Mouse (Mus musculus) layer of hippocampus, adult 11-12 months (tissue): ENCODE measurements at regions not wholly inside any gene's neighbourhood (a gene's known extent, or its start where the extent isn't known, plus 50 kb on each side); places are given as distances from the start of the nearest gene placed in this dataset.

Source experiments
- DNase-seq: peaks from one replicate; pipeline ENCODE4 v3.0.0; 2022; ENCODE audit warnings: low spot score

- DNase-seq = peak; percentile 43
Measured at GRCm38 (mm10) chr13:97705926-97706325, 54.5 kb downstream of the Gm10260 start.

DNA sequence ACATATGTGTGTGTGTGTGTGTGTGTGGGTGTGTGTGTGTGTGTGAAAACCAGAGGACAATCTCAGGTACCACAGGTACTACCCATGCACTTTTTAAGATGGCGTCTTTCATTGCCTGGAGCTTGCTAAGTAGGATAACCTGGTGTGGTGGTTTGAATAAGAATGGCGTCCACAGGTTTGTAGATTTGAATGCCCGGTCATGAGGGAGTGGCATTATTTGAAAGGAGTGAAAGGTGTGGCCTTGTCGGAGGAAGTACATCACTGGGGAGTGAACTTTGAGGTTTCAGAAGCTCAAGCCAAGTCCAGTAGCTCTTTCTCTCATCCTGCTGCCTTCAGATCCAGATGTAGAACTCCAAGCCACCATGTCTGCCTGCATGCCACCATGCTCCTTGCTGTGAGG, 55.9 kb downstream of the Gm10260 start:
- no peak for DNase-seq

- no peak for DNase-seq
Measured at GRCm38 (mm10) chr13:97698967-97699366, 61.5 kb downstream of the Gm10260 start.

DNA sequence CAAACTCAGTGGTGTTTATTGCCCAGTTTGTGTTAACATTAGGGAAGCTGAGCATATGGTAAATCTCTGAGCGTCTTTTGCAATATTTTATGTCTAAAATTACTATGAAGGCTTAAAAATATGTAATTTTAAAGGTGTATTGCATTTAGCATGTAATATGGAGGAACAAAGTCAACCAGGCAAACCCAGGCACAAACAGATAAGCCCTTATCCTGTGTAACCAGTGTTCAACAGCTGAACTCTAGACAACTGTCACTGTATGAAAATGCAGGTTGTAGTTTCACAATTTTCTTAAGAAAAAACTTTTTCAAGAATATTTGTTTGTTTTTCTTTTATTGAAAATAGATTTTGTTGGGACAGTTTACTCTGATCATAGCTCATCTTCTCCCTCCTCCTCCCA, 62.1 kb downstream of the Gm10260 start:
- DNase-seq = no peak

- DNase-seq = no peak
Measured at GRCm38 (mm10) chr13:97697262-97697661, 63.2 kb downstream of the Gm10260 start.

- no peak for DNase-seq
Measured at GRCm38 (mm10) chr13:97695022-97695421, 65.4 kb downstream of the Gm10260 start.

GRCm38 (mm10) chr13:97694356-97694990, 66.0 kb downstream of the Gm10260 start:
- DNase-seq = no peak

DNA sequence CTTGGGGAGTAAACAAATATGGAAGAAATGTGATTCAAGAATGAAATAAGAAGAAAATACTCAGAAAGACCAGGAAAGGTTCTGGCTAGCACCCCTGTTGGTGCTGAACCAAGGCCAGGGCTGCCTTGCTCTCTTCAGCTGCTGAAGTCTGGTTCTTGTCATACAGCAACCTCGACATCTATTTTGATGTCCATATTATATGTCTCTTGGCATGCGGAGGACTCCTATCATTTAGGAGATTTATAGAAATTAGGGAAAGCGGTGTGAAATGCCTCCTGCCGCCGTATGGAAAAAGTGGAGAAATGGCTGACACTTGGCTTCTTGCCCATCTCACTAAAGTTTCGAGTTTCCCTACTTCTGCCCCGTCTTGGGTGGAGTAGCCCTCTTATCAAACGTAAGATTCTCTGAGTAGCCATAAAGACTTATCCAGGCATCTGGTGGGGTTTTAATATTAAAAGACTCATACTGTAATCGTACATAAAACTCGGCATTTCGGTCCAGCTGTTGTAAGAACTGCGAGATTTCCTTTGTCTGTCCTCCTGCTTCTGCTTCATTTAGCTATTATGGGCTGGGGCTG, 72.0 kb downstream of the Gm10260 start:
- DNase-seq = no peak

- DNase-seq = no peak
Measured at GRCm38 (mm10) chr13:97683836-97684235, 76.6 kb downstream of the Gm10260 start.

DNA sequence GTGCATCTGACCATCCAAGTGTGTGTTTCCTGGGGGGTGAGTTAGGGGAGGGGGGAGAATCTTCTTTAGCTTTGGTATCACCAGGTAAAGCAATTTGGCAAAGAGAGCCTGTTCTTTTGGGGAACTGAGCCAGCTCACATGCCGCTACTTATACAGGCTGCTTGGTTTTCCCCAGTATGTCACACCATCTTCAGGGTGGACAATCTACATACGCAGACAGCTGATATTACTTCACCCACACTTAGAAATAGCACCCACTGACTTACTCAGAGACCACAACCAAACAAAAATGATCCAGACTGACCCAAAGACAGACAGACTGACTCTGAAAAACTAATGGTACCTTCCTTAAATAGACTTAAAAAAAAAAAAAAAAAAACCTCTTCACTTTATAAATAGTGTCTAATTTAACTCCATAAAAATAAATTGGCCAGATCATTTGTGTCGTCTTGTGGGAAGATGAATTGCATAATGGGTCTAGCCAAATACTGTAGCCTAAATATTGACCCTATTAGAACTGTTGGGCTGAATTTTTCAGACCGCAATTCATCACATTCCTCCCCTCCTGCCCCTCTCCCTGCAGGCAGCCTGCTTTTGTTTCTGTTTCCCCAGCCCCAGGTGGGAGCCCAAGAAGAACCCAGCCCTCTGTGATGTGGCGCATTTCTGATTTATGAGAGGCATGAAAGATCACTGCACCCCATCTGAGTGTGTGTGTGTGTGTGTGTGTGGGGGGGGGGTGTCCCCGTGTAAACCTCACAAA, 79.0 kb downstream of the Gm10260 start:
- no peak for DNase-seq

DNA sequence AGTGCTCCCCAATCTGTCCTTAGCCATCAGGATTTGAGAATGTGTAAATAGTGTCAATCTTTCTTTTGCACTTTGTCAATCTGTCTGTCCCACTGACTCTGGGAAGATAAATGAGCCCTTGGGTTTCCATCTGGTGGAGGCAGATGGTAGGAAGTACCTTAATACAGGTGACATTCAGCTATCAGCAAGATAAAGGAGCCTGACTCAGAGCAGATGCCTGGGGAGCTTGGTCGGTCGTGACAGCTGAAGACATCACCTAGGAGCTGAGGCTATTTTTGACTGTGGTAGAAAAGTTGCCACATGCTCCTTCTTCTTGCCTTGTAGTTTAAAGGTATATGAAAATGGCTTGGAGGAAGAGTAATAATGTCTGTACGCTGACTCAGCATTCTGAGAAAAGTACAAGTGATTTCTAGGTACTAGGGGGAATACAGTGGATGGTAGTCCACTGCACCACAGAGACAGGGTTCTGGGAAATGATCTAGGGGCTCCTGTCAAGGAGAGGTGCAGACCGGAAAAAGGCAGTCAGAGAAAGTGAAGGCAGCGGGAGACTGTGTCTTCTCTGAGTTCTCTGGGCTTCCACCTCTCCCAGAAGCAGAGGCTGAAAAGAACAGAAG, 80.0 kb downstream of the Gm10260 start:
- DNase-seq = no peak

DNA sequence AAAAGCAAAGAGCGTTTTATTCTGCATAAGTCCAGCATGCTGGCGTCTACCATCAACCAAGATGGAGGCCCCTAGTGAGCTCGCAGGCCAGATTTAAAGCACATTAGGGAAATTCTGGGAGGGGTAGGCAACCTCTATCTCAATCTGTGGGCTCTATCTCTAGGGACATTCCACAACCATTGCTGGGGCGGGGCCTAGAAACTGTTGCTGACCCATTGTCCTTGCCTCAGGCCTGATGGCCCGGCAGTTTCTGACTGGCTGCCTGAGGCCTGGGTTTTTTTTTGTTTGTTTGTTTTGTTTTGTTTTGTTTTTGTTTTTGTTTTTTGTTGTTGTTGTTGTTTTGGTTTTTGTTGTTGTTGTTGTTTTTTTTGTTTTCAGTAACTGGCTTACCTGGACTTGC, 81.4 kb downstream of the Gm10260 start:
- DNase-seq = no peak

DNA sequence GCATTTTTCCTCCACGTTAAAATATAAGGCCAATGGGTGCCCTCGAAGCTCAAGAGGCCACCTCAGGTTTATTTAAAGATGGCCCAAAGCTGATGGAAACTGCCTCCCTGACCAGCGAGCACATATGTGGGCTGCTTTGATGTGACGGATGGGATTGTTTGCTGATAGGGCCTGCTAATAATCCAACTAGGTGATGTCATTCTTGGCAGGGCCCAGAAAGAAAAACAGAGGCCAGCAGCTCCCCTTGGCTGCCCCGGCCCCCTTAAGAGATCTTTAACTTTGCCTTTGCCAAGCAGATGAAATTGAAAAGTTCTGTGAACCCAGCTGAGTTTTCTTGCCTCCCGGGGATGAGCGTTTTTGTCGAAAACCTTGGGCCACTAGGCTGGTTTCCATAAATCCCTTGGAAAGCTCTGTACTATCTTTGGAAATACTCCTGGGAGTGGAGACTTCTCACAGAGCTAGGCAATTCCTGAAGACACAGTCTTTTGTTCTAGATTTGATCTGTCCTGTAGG, 83.8 kb downstream of the Gm10260 start:
- no peak for DNase-seq

DNA sequence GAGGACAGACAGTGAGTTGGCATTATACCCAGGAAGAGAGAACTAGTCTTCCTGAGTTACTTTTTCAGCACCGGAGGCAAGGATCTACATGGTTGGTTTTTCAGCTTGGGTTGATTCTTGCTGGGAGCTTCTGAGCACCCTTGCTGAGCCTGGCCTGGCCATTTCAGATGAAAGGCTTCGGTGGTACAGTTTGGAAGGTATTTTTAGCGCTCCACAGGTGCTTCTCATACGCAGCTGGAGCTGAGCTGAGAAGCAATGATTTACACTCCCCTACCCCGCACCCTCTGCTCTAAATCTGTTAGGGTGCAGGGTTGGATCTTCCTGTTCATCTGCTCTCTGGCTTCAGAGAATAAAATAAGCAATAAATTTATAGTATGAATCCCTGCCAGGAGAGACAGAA, 87.3 kb downstream of the Gm10260 start:
- DNase-seq = no peak

- no peak for DNase-seq
Measured at GRCm38 (mm10) chr13:97672038-97672675, 88.3 kb downstream of the Gm10260 start.

DNA sequence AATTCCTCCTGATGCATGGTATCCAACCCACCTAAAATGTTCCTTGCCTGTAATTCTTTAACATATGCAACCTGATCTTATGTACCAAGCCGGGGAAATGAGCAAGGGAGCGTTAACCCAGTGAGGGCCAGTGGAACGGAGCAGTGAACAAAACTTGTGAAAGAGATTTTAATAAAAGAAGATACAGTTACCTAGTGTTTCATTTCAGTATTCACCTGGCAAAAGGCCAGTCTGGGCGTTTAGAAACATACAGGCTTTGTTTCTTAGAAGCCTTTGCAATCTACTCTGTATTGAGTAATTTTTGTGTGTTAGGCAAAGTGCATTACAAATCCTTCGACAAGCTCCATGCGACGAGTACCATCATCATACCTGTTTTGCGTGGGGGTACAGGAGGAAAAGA, 91.1 kb downstream of the Gm10260 start:
- DNase-seq = no peak

DNA sequence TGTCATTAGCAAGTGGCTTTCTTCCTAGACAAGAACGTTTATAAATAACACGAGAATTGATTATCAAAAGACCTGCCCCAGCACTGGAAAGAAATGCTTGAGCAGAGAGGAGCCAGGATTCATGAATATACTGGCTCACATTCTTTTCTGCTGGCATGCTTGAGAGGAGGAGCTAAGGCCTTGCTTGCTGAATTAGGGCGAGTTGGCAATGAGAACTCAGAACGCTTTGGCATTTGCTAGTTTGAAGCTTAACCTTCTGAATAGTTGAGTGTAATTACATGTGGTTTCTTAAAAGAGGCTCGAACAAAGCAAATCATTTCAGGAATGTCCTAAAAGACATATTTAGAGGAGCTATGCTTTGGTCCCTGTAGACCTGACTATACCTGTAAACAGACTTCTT, 91.5 kb downstream of the Gm10260 start:
- DNase-seq = no peak

DNA sequence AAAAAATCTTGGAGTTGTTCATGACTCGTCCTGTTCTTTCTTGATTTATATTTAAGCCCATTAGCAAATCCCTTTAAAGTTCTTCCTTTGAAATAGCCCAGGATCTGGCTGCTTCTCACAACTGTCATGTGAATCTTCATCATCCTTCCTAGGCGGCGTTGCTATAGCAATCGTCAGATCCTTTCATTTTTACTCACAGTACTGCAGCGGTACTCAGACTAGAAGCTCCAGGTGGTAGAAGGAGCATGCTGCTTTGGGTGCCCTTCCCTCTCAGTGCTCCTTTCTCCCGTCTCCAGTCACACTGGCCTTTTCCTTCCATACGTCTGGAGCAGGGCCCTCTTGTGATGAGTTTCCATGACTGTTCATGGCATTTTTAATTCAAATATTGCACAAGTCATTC, 93.1 kb downstream of the Gm10260 start:
- DNase-seq = no peak

- DNase-seq = no peak
Measured at GRCm38 (mm10) chr13:97666761-97667160, 93.7 kb downstream of the Gm10260 start.

DNA sequence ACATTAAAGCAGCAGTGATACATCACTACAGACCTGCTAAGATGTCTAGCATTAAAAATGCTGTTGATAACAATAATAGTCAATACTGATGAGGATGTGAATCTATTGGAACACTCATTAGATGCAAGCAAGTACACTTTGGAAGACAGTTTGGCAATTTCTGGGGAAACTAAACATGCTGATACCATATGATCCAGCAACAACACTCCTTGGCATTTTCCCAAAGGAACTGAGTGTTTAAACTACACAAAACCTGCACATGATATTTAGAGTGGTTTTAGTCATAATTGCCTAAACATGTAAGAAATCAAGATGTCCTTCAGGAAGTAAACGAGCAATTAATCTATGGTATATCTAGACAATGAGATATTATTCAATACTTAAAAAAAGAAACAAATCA, 95.2 kb downstream of the Gm10260 start:
- DNase-seq = no peak

GRCm38 (mm10) chr13:97662741-97663140, 97.7 kb downstream of the Gm10260 start:
- DNase-seq = no peak

GRCm38 (mm10) chr13:97656618-97657017, 103.8 kb downstream of the Gm10260 start:
- DNase-seq = no peak
